Mouse (Mus musculus): Measurements from ENCODE around the gene Pgrmc1. TPM values are rescaled to one million over a fixed set of nuclear protein-coding genes. Genes with fewer than 3 reads are reported as not detected.

Gene Pgrmc1
- total and polyA plus RNA-seq, 3 experiments: 71.4 to 174 (median 91.4) TPM

GRCm38 (mm10) chrX:36600066-36600465 lies 2.1 kb downstream of the Pgrmc1 start:
- dilution Hi-C loops (cut with MboI; ENCODE audit: extremely low pct_ligation_motif_present, extremely low pct_unique_long_range_greater_than_20kb, low sequenced_read_pairs) (no loop called here), in situ Hi-C loops (cut with MboI; ENCODE audit: low pct_ligation_motif_present, low pct_unique_long_range_greater_than_20kb, low sequenced_read_pairs) (no loop called here)
- TF ChIP-seq ELF1 (IDR thresholded peaks at IDR 0.05; ENCODE audit: low read depth, low read length) (no peak), IRF4 (IDR thresholded peaks at IDR 0.05; ENCODE audit: low read depth, low read length) (no peak), CHD1 (IDR thresholded peaks at IDR 0.05; ENCODE audit: low read depth, low read length) (no peak), USF2 (conservative IDR thresholded peaks at IDR 0.05; ENCODE audit: low read depth, low read length) (no peak), MAZ (IDR thresholded peaks at IDR 0.05; ENCODE audit: low read depth, low read length) (no peak), UBTF (IDR thresholded peaks at IDR 0.05; ENCODE audit: low read depth, low read length) (no peak), MEF2A (IDR thresholded peaks at IDR 0.05; ENCODE audit: borderline replicate concordance, low read depth, low read length) (no peak), ETS1 (conservative IDR thresholded peaks at IDR 0.05; ENCODE audit: low read depth, low read length) (no peak), ZMIZ1 (IDR thresholded peaks at IDR 0.05; ENCODE audit: low read depth, low read length) (no peak)

GRCm38 (mm10) chrX:36602926-36603325 lies 4.9 kb downstream of the Pgrmc1 start:
- dilution Hi-C loops (cut with MboI; ENCODE audit: extremely low pct_ligation_motif_present, extremely low pct_unique_long_range_greater_than_20kb, low sequenced_read_pairs): no loop called here
- Histone ChIP-seq H3K27ac (ENCODE audit: insufficient read depth, low read depth) (no peak overlapping the region), H3K36me3 (replicated peaks in 1 of 2; ENCODE audit: control insufficient read depth in 1 of 2, insufficient read depth in 1 of 2, low read length in 1 of 2) (peaks cover 8 to 50% of the 10 kb centered on the region in 2 experiments)

More at GRCm38 (mm10) chrX:36600066-36600465, 2.1 kb downstream of the Pgrmc1 start:
- Histone ChIP-seq H3K9me3 (replicated peaks; ENCODE audit: low read length) (no peaks in the 10 kb centered on the region), H3K79me2 (replicated peaks; ENCODE audit: control insufficient read depth, extremely low read depth, insufficient read depth, poor library complexity, severe bottlenecking) (peaks cover 7% of the 10 kb centered on the region), H3K4me1 (ENCODE audit: control insufficient read depth in 1 of 2, insufficient read depth in 2 of 2) (peaks cover 3 to 15% of the 10 kb centered on the region in 2 experiments; a peak in 3 of 4 replicates), H3K27ac (ENCODE audit: insufficient read depth, low read depth) (no peak overlapping the region), H3K36me3 (replicated peaks in 1 of 2; ENCODE audit: control insufficient read depth in 1 of 2, insufficient read depth in 1 of 2, low read length in 1 of 2) (peaks cover 8 to 30% of the 10 kb centered on the region in 2 experiments), H3K4me2 (ENCODE audit: insufficient read depth, low read depth, poor library complexity, severe bottlenecking) (no peak overlapping the region), H3K27me3 (replicated peaks) (no peaks in the 10 kb centered on the region), H3K9ac (ENCODE audit: insufficient read depth, low read depth) (no peak overlapping the region), H3K4me3 (replicated peaks in 1 of 3; ENCODE audit: low read depth in 2 of 3, low read length in 2 of 3, poor library complexity in 1 of 3) (no peak overlapping the region)
- no peak for DNase-seq (ENCODE audit: extremely low read depth)

More at GRCm38 (mm10) chrX:36602926-36603325, 4.9 kb downstream of the Pgrmc1 start:
- H3K79me2 ChIP-seq (replicated peaks; ENCODE audit: control insufficient read depth, extremely low read depth, insufficient read depth, poor library complexity, severe bottlenecking): peaks cover 7% of the 10 kb centered on the region
- peaks cover 3 to 11% of the 10 kb centered on the region in 2 experiments; a peak in 3 of 4 replicates for H3K4me1 ChIP-seq (ENCODE audit: control insufficient read depth in 1 of 2, insufficient read depth in 2 of 2)
- H3K9me3 ChIP-seq (replicated peaks; ENCODE audit: low read length): no peaks in the 10 kb centered on the region
- in situ Hi-C loops (cut with MboI; ENCODE audit: low pct_ligation_motif_present, low pct_unique_long_range_greater_than_20kb, low sequenced_read_pairs): no loop called here
- no peak overlapping the region for H3K4me3 ChIP-seq (replicated peaks in 1 of 3; ENCODE audit: low read depth in 2 of 3, low read length in 2 of 3, poor library complexity in 1 of 3)
- no peak overlapping the region for H3K4me2 ChIP-seq (ENCODE audit: insufficient read depth, low read depth, poor library complexity, severe bottlenecking)
- H3K9ac ChIP-seq (ENCODE audit: insufficient read depth, low read depth): no peak overlapping the region
- TF ChIP-seq NRF1 (IDR thresholded peaks at IDR 0.05; ENCODE audit: low read depth, low read length) (no peak), PAX5 (IDR thresholded peaks at IDR 0.05; ENCODE audit: low read length) (no peak), RAD21 (IDR thresholded peaks at IDR 0.05; ENCODE audit: low read depth, low read length) (no peak), JUN (IDR thresholded peaks at IDR 0.05; ENCODE audit: insufficient read depth, low read depth, low read length) (no peak), E2F4 (IDR thresholded peaks at IDR 0.05; ENCODE audit: insufficient replicate concordance, low read depth, low read length) (no peak), CTCF (conservative IDR thresholded peaks at IDR 0.05 in 1 of 2, IDR thresholded peaks at IDR 0.05 in 1 of 2; ENCODE audit: low read depth in 2 of 2, low read length in 2 of 2) (no peak), ELF1 (IDR thresholded peaks at IDR 0.05; ENCODE audit: low read depth, low read length) (no peak), USF1 (IDR thresholded peaks at IDR 0.05; ENCODE audit: low read depth, low read length) (no peak), USF2 (conservative IDR thresholded peaks at IDR 0.05; ENCODE audit: low read depth, low read length) (no peak), ZNF384 (IDR thresholded peaks at IDR 0.05; ENCODE audit: low read depth, low read length) (no peak), MAZ (IDR thresholded peaks at IDR 0.05; ENCODE audit: low read depth, low read length) (no peak), TCF12 (IDR thresholded peaks at IDR 0.05; ENCODE audit: low read depth, low read length) (no peak), SMC3 (IDR thresholded peaks at IDR 0.05; ENCODE audit: low read depth, low read length) (no peak), HCFC1 (IDR thresholded peaks at IDR 0.05; ENCODE audit: low read depth, low read length) (no peak), IRF4 (IDR thresholded peaks at IDR 0.05; ENCODE audit: low read depth, low read length) (no peak), JUND (conservative IDR thresholded peaks at IDR 0.05; ENCODE audit: low read depth, low read length) (no peak)
- no peak for DNase-seq (ENCODE audit: extremely low read depth)
- H3K27me3 ChIP-seq (replicated peaks): no peaks in the 10 kb centered on the region
